Mouse (Mus musculus): ENCODE measurements at regions not wholly inside any gene's neighbourhood (a gene's known extent, or its start where the extent isn't known, plus 50 kb on each side); places are given as distances from the start of the nearest gene placed in this dataset.

DNA sequence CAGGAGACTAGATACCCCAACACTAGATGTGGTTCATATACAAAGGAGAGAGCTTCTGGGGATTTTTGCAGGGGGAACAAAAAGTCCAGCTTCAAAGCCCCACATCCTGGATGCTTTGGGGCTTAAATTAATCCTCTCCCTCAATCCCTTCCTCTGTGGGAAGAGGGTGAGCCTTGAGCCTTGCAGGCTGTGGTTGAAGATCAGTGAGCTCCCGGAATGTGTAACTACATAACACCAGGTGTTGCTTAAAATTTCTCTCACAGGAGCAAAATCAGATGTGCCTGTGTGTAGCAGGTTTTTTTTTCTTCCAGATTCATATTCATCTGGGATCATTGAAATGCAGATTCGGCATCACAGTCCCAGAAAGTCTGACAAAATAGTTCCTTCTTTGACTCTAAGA lies 146.1 kb downstream of the Pxdc1 start:
- H3K4me1 ChIP-seq (ENCODE audit: control insufficient read depth, insufficient read depth, low read length): no peaks in the 10 kb centered on the region
- no peak overlapping the region for H3K9ac ChIP-seq (replicated peaks; ENCODE audit: low read depth, low read length)
- H3K9me3 ChIP-seq (ENCODE audit: control insufficient read depth, low read length): no peaks in the 10 kb centered on the region
- H3K27ac ChIP-seq (ENCODE audit: low read depth, low read length): no peak overlapping the region
- H3K4me2 ChIP-seq (ENCODE audit: low read depth, low read length): no peak overlapping the region
- no peaks in the 10 kb centered on the region for H3K36me3 ChIP-seq (ENCODE audit: control insufficient read depth, insufficient read depth, low read length)
- WGBS: 91% methylated on average over 2 of the region's 2 CpGs
- ATAC-seq (ENCODE audit: low read depth): no peak
- no peak overlapping the region for H3K4me3 ChIP-seq (ENCODE audit: low read depth, low read length)
- no peaks in the 10 kb centered on the region for H3K27me3 ChIP-seq (ENCODE audit: control insufficient read depth, insufficient read depth, low read length)

DNA sequence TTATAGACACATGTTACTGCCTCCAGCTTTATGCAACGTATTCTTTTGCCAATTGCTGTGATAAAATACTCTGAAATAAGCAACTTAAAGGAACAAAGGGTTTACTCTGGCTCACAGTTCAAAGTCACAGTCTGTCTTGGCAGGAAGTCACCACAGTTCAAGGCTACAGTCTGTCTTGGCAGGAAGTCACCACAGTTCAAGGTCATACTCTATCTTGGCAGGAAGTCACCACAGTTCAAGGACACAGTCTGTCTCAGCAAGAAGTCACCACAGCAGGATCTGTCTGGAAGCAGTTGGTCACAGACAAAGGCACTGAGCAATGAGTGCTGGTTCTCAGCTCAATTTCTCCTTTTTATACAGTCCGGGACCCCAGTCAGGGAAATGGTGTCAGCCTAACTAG lies 147.4 kb downstream of the Pxdc1 start:
- H3K27me3 ChIP-seq (ENCODE audit: control insufficient read depth, insufficient read depth, low read length): no peaks in the 10 kb centered on the region
- H3K4me1 ChIP-seq (ENCODE audit: control insufficient read depth, insufficient read depth, low read length): no peaks in the 10 kb centered on the region
- no peaks in the 10 kb centered on the region for H3K9me3 ChIP-seq (ENCODE audit: control insufficient read depth, low read length)
- H3K27ac ChIP-seq (ENCODE audit: low read depth, low read length): no peak overlapping the region
- WGBS: 81% methylated on average over 2 of the region's 2 CpGs
- no peaks in the 10 kb centered on the region for H3K36me3 ChIP-seq (ENCODE audit: control insufficient read depth, insufficient read depth, low read length)
- H3K4me2 ChIP-seq (ENCODE audit: low read depth, low read length): no peak overlapping the region
- no peak for ATAC-seq (ENCODE audit: low read depth)
- H3K4me3 ChIP-seq (ENCODE audit: low read depth, low read length): no peak overlapping the region
- H3K9ac ChIP-seq (replicated peaks; ENCODE audit: low read depth, low read length): no peak overlapping the region

GRCm38 (mm10) chr13:34504879-34505278 lies 148.4 kb downstream of the Pxdc1 start:
- Histone ChIP-seq H3K27me3 (ENCODE audit: control insufficient read depth, insufficient read depth, low read length) (no peaks in the 10 kb centered on the region), H3K36me3 (ENCODE audit: control insufficient read depth, insufficient read depth, low read length) (no peaks in the 10 kb centered on the region), H3K27ac (ENCODE audit: low read depth, low read length) (no peak overlapping the region), H3K9ac (replicated peaks; ENCODE audit: low read depth, low read length) (no peak overlapping the region), H3K4me2 (ENCODE audit: low read depth, low read length) (no peak overlapping the region), H3K4me3 (ENCODE audit: low read depth, low read length) (no peak overlapping the region), H3K9me3 (ENCODE audit: control insufficient read depth, low read length) (no peaks in the 10 kb centered on the region), H3K4me1 (ENCODE audit: control insufficient read depth, insufficient read depth, low read length) (no peaks in the 10 kb centered on the region)
- ATAC-seq (ENCODE audit: low read depth): no peak
- 93% methylated on average over 3 of the region's 3 CpGs for WGBS

GRCm38 (mm10) chr13:34498910-34499309 lies 153.9 kb upstream of the Slc22a23 start:
- Histone ChIP-seq H3K4me3 (ENCODE audit: low read depth, low read length) (no peak overlapping the region), H3K4me1 (ENCODE audit: control insufficient read depth, insufficient read depth, low read length) (no peaks in the 10 kb centered on the region), H3K9ac (replicated peaks; ENCODE audit: low read depth, low read length) (no peak overlapping the region), H3K27me3 (ENCODE audit: control insufficient read depth, insufficient read depth, low read length) (no peaks in the 10 kb centered on the region), H3K36me3 (ENCODE audit: control insufficient read depth, insufficient read depth, low read length) (no peaks in the 10 kb centered on the region), H3K9me3 (ENCODE audit: control insufficient read depth, low read length) (no peaks in the 10 kb centered on the region), H3K4me2 (ENCODE audit: low read depth, low read length) (no peak overlapping the region), H3K27ac (ENCODE audit: low read depth, low read length) (no peak overlapping the region)
- ATAC-seq (ENCODE audit: low read depth): no peak
- 94% methylated on average over 2 of the region's 2 CpGs for WGBS

DNA sequence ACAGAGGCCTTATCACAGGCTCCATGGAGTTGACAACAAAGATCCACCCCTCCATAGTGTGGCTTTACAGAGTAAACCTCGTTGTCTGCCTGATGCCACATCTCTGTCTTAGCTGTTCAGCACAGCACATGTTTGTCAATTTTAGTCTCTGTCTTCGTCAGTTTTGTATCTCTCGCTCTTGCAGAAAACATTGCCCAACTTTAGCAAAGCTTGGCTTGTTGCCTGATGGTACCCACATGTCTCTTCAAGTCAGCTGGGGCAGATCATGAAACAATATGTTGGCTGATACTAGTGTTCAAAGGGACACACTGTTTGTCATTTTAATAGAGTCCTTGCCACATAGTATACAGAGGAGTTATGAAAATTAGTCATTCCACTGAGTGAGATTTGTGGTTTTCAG lies 152.7 kb upstream of the Slc22a23 start:
- no peak overlapping the region for H3K4me3 ChIP-seq (ENCODE audit: low read depth, low read length)
- no peak for ATAC-seq (ENCODE audit: low read depth)
- no peak overlapping the region for H3K9ac ChIP-seq (replicated peaks; ENCODE audit: low read depth, low read length)
- H3K27me3 ChIP-seq (ENCODE audit: control insufficient read depth, insufficient read depth, low read length): no peaks in the 10 kb centered on the region
- H3K9me3 ChIP-seq (ENCODE audit: control insufficient read depth, low read length): no peaks in the 10 kb centered on the region
- WGBS: 81% methylated on average over 3 of the region's 3 CpGs
- no peak overlapping the region for H3K4me2 ChIP-seq (ENCODE audit: low read depth, low read length)
- H3K4me1 ChIP-seq (ENCODE audit: control insufficient read depth, insufficient read depth, low read length): no peaks in the 10 kb centered on the region
- H3K27ac ChIP-seq (ENCODE audit: low read depth, low read length): no peak overlapping the region
- H3K36me3 ChIP-seq (ENCODE audit: control insufficient read depth, insufficient read depth, low read length): no peaks in the 10 kb centered on the region

DNA sequence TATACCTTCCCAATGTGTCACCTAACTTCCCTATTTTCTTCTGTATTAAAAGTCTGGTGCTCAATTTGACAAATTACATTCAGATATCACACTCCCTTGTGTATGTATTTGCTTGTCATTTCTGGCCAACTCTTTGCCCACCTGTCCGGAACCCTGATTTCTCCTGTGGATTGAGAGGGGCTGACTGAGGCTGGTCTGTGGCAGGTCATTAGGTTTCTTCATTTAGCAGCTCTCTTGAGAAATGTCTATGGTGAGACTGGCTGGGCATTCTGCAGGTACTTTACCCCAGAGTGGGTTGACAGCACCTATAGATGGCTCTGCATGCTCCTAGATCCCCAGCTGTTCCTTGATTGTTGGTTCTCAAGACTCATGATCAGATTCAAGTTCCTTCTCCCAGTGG lies 139.8 kb upstream of the Slc22a23 start:
- 90% methylated on average over 1 of the region's 1 CpGs for WGBS
- no peak overlapping the region for H3K4me3 ChIP-seq (ENCODE audit: low read depth, low read length)
- no peak overlapping the region for H3K4me2 ChIP-seq (ENCODE audit: low read depth, low read length)
- no peak for ATAC-seq (ENCODE audit: low read depth)
- no peaks in the 10 kb centered on the region for H3K4me1 ChIP-seq (ENCODE audit: control insufficient read depth, insufficient read depth, low read length)
- no peaks in the 10 kb centered on the region for H3K36me3 ChIP-seq (ENCODE audit: control insufficient read depth, insufficient read depth, low read length)
- H3K27ac ChIP-seq (ENCODE audit: low read depth, low read length): no peak overlapping the region
- no peak overlapping the region for H3K9ac ChIP-seq (replicated peaks; ENCODE audit: low read depth, low read length)
- H3K9me3 ChIP-seq (ENCODE audit: control insufficient read depth, low read length): no peaks in the 10 kb centered on the region
- H3K27me3 ChIP-seq (ENCODE audit: control insufficient read depth, insufficient read depth, low read length): no peaks in the 10 kb centered on the region

- Histone ChIP-seq H3K4me2 (ENCODE audit: low read depth, low read length) (no peak overlapping the region), H3K36me3 (ENCODE audit: control insufficient read depth, insufficient read depth, low read length) (no peaks in the 10 kb centered on the region), H3K4me3 (ENCODE audit: low read depth, low read length) (no peak overlapping the region), H3K27ac (ENCODE audit: low read depth, low read length) (no peak overlapping the region), H3K27me3 (ENCODE audit: control insufficient read depth, insufficient read depth, low read length) (no peaks in the 10 kb centered on the region), H3K4me1 (ENCODE audit: control insufficient read depth, insufficient read depth, low read length) (no peaks in the 10 kb centered on the region), H3K9ac (replicated peaks; ENCODE audit: low read depth, low read length) (no peak overlapping the region), H3K9me3 (ENCODE audit: control insufficient read depth, low read length) (no peaks in the 10 kb centered on the region)
- no peak for ATAC-seq (ENCODE audit: low read depth)
- WGBS: 78% methylated on average over 10 of the region's 10 CpGs
Observed at GRCm38 (mm10) chr13:34481461-34481860, 136.5 kb upstream of the Slc22a23 start.

DNA sequence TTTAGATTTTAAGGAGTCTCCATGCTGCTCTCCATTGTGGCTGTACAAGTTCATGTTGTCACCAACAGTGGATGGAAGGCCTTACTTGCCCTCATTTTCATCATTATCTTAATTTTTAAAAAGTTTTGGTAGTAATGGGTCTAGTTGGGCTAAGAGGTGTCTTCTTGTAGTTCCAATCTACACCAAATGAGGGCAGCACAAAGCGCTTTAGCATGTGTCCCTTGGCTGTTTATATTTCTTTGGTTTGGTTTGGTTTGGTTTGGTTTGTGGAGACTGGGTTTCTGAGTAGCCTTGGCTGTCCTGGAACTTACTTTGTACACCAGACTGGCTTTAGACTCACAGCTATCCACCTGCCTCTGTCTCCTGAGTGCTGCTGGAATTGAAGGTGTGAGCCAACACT lies 125.4 kb upstream of the Slc22a23 start:
- Histone ChIP-seq H3K27ac (ENCODE audit: low read depth, low read length) (no peak overlapping the region), H3K27me3 (ENCODE audit: control insufficient read depth, insufficient read depth, low read length) (no peaks in the 10 kb centered on the region), H3K9ac (replicated peaks; ENCODE audit: low read depth, low read length) (no peak overlapping the region), H3K4me1 (ENCODE audit: control insufficient read depth, insufficient read depth, low read length) (no peaks in the 10 kb centered on the region), H3K4me3 (ENCODE audit: low read depth, low read length) (no peak overlapping the region), H3K36me3 (ENCODE audit: control insufficient read depth, insufficient read depth, low read length) (no peaks in the 10 kb centered on the region), H3K9me3 (ENCODE audit: control insufficient read depth, low read length) (no peaks in the 10 kb centered on the region), H3K4me2 (ENCODE audit: low read depth, low read length) (no peak overlapping the region)
- 73% methylated on average over 1 of the region's 1 CpGs for WGBS
- ATAC-seq (ENCODE audit: low read depth): no peak

GRCm38 (mm10) chr13:34469568-34469967 lies 124.6 kb upstream of the Slc22a23 start:
- 75% methylated on average over 5 of the region's 5 CpGs for WGBS

More at GRCm38 (mm10) chr13:34469568-34469967, 124.6 kb upstream of the Slc22a23 start:
- no peaks in the 10 kb centered on the region for H3K4me1 ChIP-seq (ENCODE audit: control insufficient read depth, insufficient read depth, low read length)
- H3K27me3 ChIP-seq (ENCODE audit: control insufficient read depth, insufficient read depth, low read length): no peaks in the 10 kb centered on the region
- no peak overlapping the region for H3K4me3 ChIP-seq (ENCODE audit: low read depth, low read length)
- no peak overlapping the region for H3K4me2 ChIP-seq (ENCODE audit: low read depth, low read length)
- H3K36me3 ChIP-seq (ENCODE audit: control insufficient read depth, insufficient read depth, low read length): no peaks in the 10 kb centered on the region
- no peak overlapping the region for H3K9ac ChIP-seq (replicated peaks; ENCODE audit: low read depth, low read length)
- H3K27ac ChIP-seq (ENCODE audit: low read depth, low read length): no peak overlapping the region
- no peaks in the 10 kb centered on the region for H3K9me3 ChIP-seq (ENCODE audit: control insufficient read depth, low read length)
- ATAC-seq (ENCODE audit: low read depth): no peak

Measured in neural tube, embryonic 14.5 days (tissue).